Comparison of ENCODE assay signal across 26 mouse cellular contexts in the genomic region with DNA sequence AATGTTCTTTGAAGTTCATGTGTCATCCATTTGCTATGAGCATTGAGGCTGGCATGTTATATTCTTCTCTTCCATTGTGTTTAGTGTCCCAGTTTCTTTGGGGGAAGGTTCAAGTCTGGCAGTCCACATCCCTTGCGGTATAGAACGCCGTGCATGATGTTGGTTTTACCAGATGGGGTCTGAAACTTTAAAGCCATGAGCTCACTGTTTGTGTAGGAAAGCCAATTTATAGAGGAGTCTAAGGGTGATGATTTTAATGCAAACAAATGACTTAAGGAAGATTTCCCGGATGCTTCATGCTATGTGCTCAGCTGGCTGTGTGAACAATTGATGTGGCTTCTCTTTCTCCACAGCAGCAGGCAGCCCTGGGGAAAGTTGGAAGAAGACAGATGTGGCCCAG.
A peak's percentile ranks its signal among the peaks of the same experiment; 100 is the strongest.
DNase-seq lines count a peak whose midpoint lies in the region; ATAC-seq and TF ChIP-seq lines count a peak whose summit lies in the region.
"Had no signal": no experiment of that assay in that cellular context is flagged by ENCODE, and none has a peak within 500 bp of the region (broad histone marks: within the 10 kb centered on the region; RNA-seq: fewer than 3 reads in every experiment).

No protein-coding gene starts in this region.

- no peak for TF ChIP-seq EP300 in stomach, postnatal 0 days (optimal IDR thresholded peaks at IDR 0.05)

- H3K9ac ChIP-seq in intestine, embryonic 14.5 days (ENCODE audit: low read length) = no peak overlapping the region
- H3K9ac ChIP-seq in intestine, postnatal 0 days (ENCODE audit: low read depth, low read length) = no peak overlapping the region
- no peak overlapping the region for H3K9ac ChIP-seq in stomach, embryonic 14.5 days (replicated peaks; ENCODE audit: low read depth, low read length)
- no peak overlapping the region for H3K9ac ChIP-seq in stomach, postnatal 0 days (ENCODE audit: low read length)
- H3K9ac ChIP-seq in midbrain, embryonic 13.5 days (replicated peaks) = no peak overlapping the region
- H3K9ac ChIP-seq: embryonic facial prominence, embryonic 12.5 days; forebrain, embryonic 13.5 days; hindbrain, embryonic 12.5 days; hindbrain, embryonic 15.5 days had no signal

- no peak overlapping the region for H3K4me3 ChIP-seq in intestine, embryonic 14.5 days (ENCODE audit: low read depth, low read length)
- no peak overlapping the region for H3K4me3 ChIP-seq in intestine, postnatal 0 days (ENCODE audit: low read depth, low read length)
- no peak overlapping the region for H3K4me3 ChIP-seq in stomach, embryonic 14.5 days (ENCODE audit: low read depth, low read length)
- no peak overlapping the region for H3K4me3 ChIP-seq in stomach, postnatal 0 days (ENCODE audit: low read depth, low read length)
- H3K4me3 ChIP-seq in midbrain, embryonic 13.5 days (replicated peaks) = no peak overlapping the region
- H3K4me3 ChIP-seq: embryonic facial prominence, embryonic 12.5 days; forebrain, embryonic 10.5 days; forebrain, embryonic 13.5 days; hindbrain, embryonic 12.5 days; hindbrain, embryonic 15.5 days had no signal

- H3K36me3 ChIP-seq in intestine, embryonic 14.5 days (ENCODE audit: control insufficient read depth, insufficient read depth, low read length) = no peaks in the 10 kb centered on the region
- no peaks in the 10 kb centered on the region for H3K36me3 ChIP-seq in intestine, postnatal 0 days (ENCODE audit: control insufficient read depth, insufficient read depth)
- H3K36me3 ChIP-seq in stomach, embryonic 14.5 days (ENCODE audit: control insufficient read depth, insufficient read depth, low read length) = no peaks in the 10 kb centered on the region
- no peaks in the 10 kb centered on the region for H3K36me3 ChIP-seq in stomach, postnatal 0 days (ENCODE audit: control insufficient read depth, insufficient read depth, low read length)
- no peaks in the 10 kb centered on the region for H3K36me3 ChIP-seq in midbrain, embryonic 13.5 days
- H3K36me3 ChIP-seq: embryonic facial prominence, embryonic 12.5 days; forebrain, embryonic 10.5 days; G1E; hindbrain, embryonic 12.5 days; hindbrain, embryonic 15.5 days had no signal

- DNase-seq in intestine, embryonic 14.5 days (ENCODE audit: low spot score) = no peak
- DNase-seq in stomach, postnatal 0 days (ENCODE audit: low spot score) = no peak
- DNase-seq in mesoderm, embryonic 11.5 days (ENCODE audit: low read depth, low spot score) = peak; percentile 2
- no peak for DNase-seq in gastrocnemius, postnatal 4 days (ENCODE audit: low spot score in 2 of 2)
- DNase-seq: adrenal gland, postnatal 10 days; adrenal gland, postnatal 36 days; B cell, adult 2 months; cerebellum, adult 18-20 months; cerebellum, adult 9-10 months; cerebellum, postnatal 14 days; gastrocnemius, postnatal 10 days; gastrocnemius, postnatal 36 days; heart, adult 11 months had no signal

- H3K4me2 ChIP-seq in intestine, embryonic 14.5 days (ENCODE audit: low read length) = no peak overlapping the region
- H3K4me2 ChIP-seq in intestine, postnatal 0 days (replicated peaks; ENCODE audit: low read depth) = no peak overlapping the region
- no peak overlapping the region for H3K4me2 ChIP-seq in stomach, embryonic 14.5 days (replicated peaks; ENCODE audit: low read depth, low read length)
- H3K4me2 ChIP-seq in stomach, postnatal 0 days (replicated peaks; ENCODE audit: low read depth) = no peak overlapping the region
- no peak overlapping the region for H3K4me2 ChIP-seq in midbrain, embryonic 13.5 days (replicated peaks)
- H3K4me2 ChIP-seq: embryonic facial prominence, embryonic 12.5 days; forebrain, embryonic 13.5 days; heart, embryonic 11.5 days; hindbrain, embryonic 12.5 days; hindbrain, embryonic 15.5 days had no signal

- 43% methylated on average over 4 of the region's 4 CpGs for WGBS in intestine, embryonic 14.5 days
- WGBS in intestine, postnatal 0 days = 46% methylated on average over 4 of the region's 4 CpGs
- WGBS in stomach, embryonic 14.5 days = 42% methylated on average over 4 of the region's 4 CpGs
- WGBS in stomach, postnatal 0 days = 37% methylated on average over 4 of the region's 4 CpGs
- WGBS in midbrain, embryonic 13.5 days = 85% methylated on average over 4 of the region's 4 CpGs

- 0 out of 2 replicates have a peak, but pooled peaks cover 3% of the 10 kb centered on the region for H3K4me1 ChIP-seq in intestine, embryonic 14.5 days (replicated peaks; ENCODE audit: control insufficient read depth, insufficient read depth, low read length)
- no peaks in the 10 kb centered on the region for H3K4me1 ChIP-seq in intestine, postnatal 0 days (replicated peaks; ENCODE audit: control insufficient read depth, insufficient read depth, low read length)
- H3K4me1 ChIP-seq in stomach, embryonic 14.5 days (ENCODE audit: control insufficient read depth, insufficient read depth, low read length) = 0 out of 2 replicates have a peak, but pooled peaks cover 4% of the 10 kb centered on the region
- H3K4me1 ChIP-seq in stomach, postnatal 0 days (replicated peaks; ENCODE audit: control insufficient read depth, insufficient read depth) = no peaks in the 10 kb centered on the region
- no peaks in the 10 kb centered on the region for H3K4me1 ChIP-seq in midbrain, embryonic 13.5 days (replicated peaks)
- H3K4me1 ChIP-seq: embryonic facial prominence, embryonic 12.5 days; forebrain, embryonic 10.5 days; forebrain, embryonic 13.5 days; hindbrain, embryonic 12.5 days; hindbrain, embryonic 15.5 days had no signal

- TF ChIP-seq CTCF in intestine, postnatal 0 days (IDR thresholded peaks at IDR 0.05; ENCODE audit: low read depth) = no peak
- no peak for TF ChIP-seq CTCF in stomach, postnatal 0 days (IDR thresholded peaks at IDR 0.05; ENCODE audit: low read depth)

- no peak for ATAC-seq in intestine, embryonic 14.5 days (replicated peaks; ENCODE audit: low FRiP score, low TSS enrichment, low read depth)
- no peak for ATAC-seq in intestine, postnatal 0 days
- peak; percentile 53; the same call in 1 of the 2 replicates for ATAC-seq in stomach, embryonic 14.5 days (ENCODE audit: insufficient number of reproducible peaks, insufficient read depth, low FRiP score, low read depth)
- no peak for ATAC-seq in stomach, postnatal 0 days (ENCODE audit: low FRiP score, low TSS enrichment)
- no peak for ATAC-seq in midbrain, embryonic 13.5 days
- ATAC-seq: forebrain, embryonic 13.5 days; forebrain, embryonic 16.5 days; Patski had no signal

- H3K27me3 ChIP-seq in intestine, embryonic 14.5 days (replicated peaks; ENCODE audit: control insufficient read depth, insufficient read depth, low read length) = no peaks in the 10 kb centered on the region
- no peaks in the 10 kb centered on the region for H3K27me3 ChIP-seq in intestine, postnatal 0 days (replicated peaks; ENCODE audit: control insufficient read depth, insufficient read depth, low read length)
- H3K27me3 ChIP-seq in stomach, embryonic 14.5 days (ENCODE audit: control insufficient read depth, insufficient read depth, low read length) = no peaks in the 10 kb centered on the region
- H3K27me3 ChIP-seq in stomach, postnatal 0 days (ENCODE audit: control insufficient read depth, insufficient read depth, low read length) = no peaks in the 10 kb centered on the region
- H3K27me3 ChIP-seq in midbrain, embryonic 13.5 days = no peaks in the 10 kb centered on the region
- H3K27me3 ChIP-seq: CH12.LX; embryonic facial prominence, embryonic 12.5 days; forebrain, embryonic 13.5 days; hindbrain, embryonic 12.5 days; hindbrain, embryonic 15.5 days had no signal

- H3K27ac ChIP-seq in intestine, embryonic 14.5 days (ENCODE audit: low read depth) = peak overlapping the region; percentile 43
- no peak overlapping the region for H3K27ac ChIP-seq in intestine, postnatal 0 days (ENCODE audit: low read depth, low read length)
- H3K27ac ChIP-seq in stomach, embryonic 14.5 days (ENCODE audit: low read length) = no peak overlapping the region
- no peak overlapping the region for H3K27ac ChIP-seq in stomach, postnatal 0 days (replicated peaks)
- no peak overlapping the region for H3K27ac ChIP-seq in midbrain, embryonic 13.5 days
- H3K27ac ChIP-seq: embryonic facial prominence, embryonic 12.5 days; forebrain, embryonic 10.5 days; forebrain, embryonic 13.5 days; hindbrain, embryonic 12.5 days; hindbrain, embryonic 15.5 days had no signal

- no peaks in the 10 kb centered on the region for H3K9me3 ChIP-seq in intestine, embryonic 14.5 days (ENCODE audit: control insufficient read depth, low read length)
- H3K9me3 ChIP-seq in intestine, postnatal 0 days (ENCODE audit: control insufficient read depth) = no peaks in the 10 kb centered on the region
- no peaks in the 10 kb centered on the region for H3K9me3 ChIP-seq in stomach, embryonic 14.5 days (ENCODE audit: control insufficient read depth, low read depth, low read length)
- no peaks in the 10 kb centered on the region for H3K9me3 ChIP-seq in stomach, postnatal 0 days (ENCODE audit: control insufficient read depth, low read length)
- H3K9me3 ChIP-seq in midbrain, embryonic 13.5 days = no peaks in the 10 kb centered on the region
- H3K9me3 ChIP-seq: embryonic facial prominence, embryonic 12.5 days; forebrain, embryonic 10.5 days; forebrain, embryonic 13.5 days; G1E; hindbrain, embryonic 12.5 days; hindbrain, embryonic 15.5 days had no signal
